Mouse (Mus musculus) intestine, embryonic 15.5 days (tissue): ENCODE results near the gene a. TPM values are rescaled to one million over a fixed set of nuclear protein-coding genes. Genes with fewer than 3 reads are reported as not detected.
"Not testable (repeated sequence)": the region's sequence is repeated elsewhere in the genome, so short reads cannot be mapped to it uniquely, and the experiment has no call there.

Experiments used
- ATAC-seq: fragments of 200-750 bp; cut with Nextera tagmentation; 2 replicates; pipeline ENCODE4 v1.8.0; 2017; ENCODE audit warnings: moderate TSS enrichment, moderate library complexity
- H3K27ac ChIP-seq: fragments of 300-500 bp; sonication (generic); 2 replicates; pipeline ENCODE4 v1.5.1; 2015; ENCODE audit warnings: mild to moderate bottlenecking, inconsistent platforms
- H3K27me3 ChIP-seq: fragments of 300-500 bp; sonication (generic); replicated peaks from 2 replicates; pipeline ENCODE4 v1.6.1; 2015; ENCODE audit warnings: inconsistent platforms
- H3K36me3 ChIP-seq: fragments of 300-500 bp; sonication (generic); 2 replicates; pipeline ENCODE4 v1.6.1; 2015; ENCODE audit warnings: inconsistent platforms
- H3K4me1 ChIP-seq: fragments of 300-500 bp; sonication (generic); replicated peaks from 2 replicates; pipeline ENCODE4 v1.6.1; 2015; ENCODE audit warnings: inconsistent platforms
- H3K4me2 ChIP-seq: fragments of 300-500 bp; sonication (generic); replicated peaks from 2 replicates; pipeline ENCODE4 v1.6.1; 2015; ENCODE audit warnings: mild to moderate bottlenecking, inconsistent platforms
- H3K4me3 ChIP-seq: fragments of 300-500 bp; sonication (generic); replicated peaks from 2 replicates; pipeline ENCODE4 v1.5.1; 2015; ENCODE audit warnings: inconsistent platforms
- H3K9ac ChIP-seq: fragments of 300-500 bp; sonication (generic); 2 replicates; pipeline ENCODE4 v1.6.1; 2015; ENCODE audit warnings: inconsistent platforms
- H3K9me3 ChIP-seq: fragments of 300-500 bp; sonication (generic); 2 replicates; pipeline ENCODE4 v1.6.1; 2016; ENCODE audit warnings: inconsistent platforms
- WGBS: fragments of 180-500 bp; shearing (Covaris S2); methylation state at CpG from one replicate; pipeline ENCODE4 v1.1.7; 2015; 5-methylcytosine and 5-hydroxymethylcytosine counted together
- polyA plus RNA-seq: library from polyadenylated mRNA; unstranded; fragments of >200 nt; fragmentation: Nextera tagmentation; extraction: Ambion mirVana; gene quantifications from 2 replicates; pipeline ENCODE4 v1.2.1, GENCODE M21; 2015

a gene
- polyA plus RNA-seq, 1 experiment from 2014 or later: 0.63 TPM

- H3K27ac ChIP-seq: peak overlapping the region; percentile 49; the same call in 1 of the 2 replicates
- no peaks in the 10 kb centered on the region for H3K36me3 ChIP-seq
- no peak overlapping the region for H3K4me3 ChIP-seq
- no peak overlapping the region for H3K9ac ChIP-seq
- no peaks in the 10 kb centered on the region for H3K9me3 ChIP-seq
- WGBS: 65% methylated on average over 2 of the region's 2 CpGs
- H3K4me1 ChIP-seq: peaks cover 16% of the 10 kb centered on the region
- H3K4me2 ChIP-seq: no peak overlapping the region
- ATAC-seq: no peak
- H3K27me3 ChIP-seq: no peaks in the 10 kb centered on the region
Measured at GRCm38 (mm10) chr2:155052681-155053080, 261.5 kb downstream of the a start.

GRCm38 (mm10) chr2:155053512-155053911 is 262.3 kb downstream of the a start:
- H3K27me3 ChIP-seq: not testable (repeated sequence)
- WGBS: 90% methylated on average over 8 of the region's 8 CpGs

GRCm38 (mm10) chr2:155054672-155055071 is 263.5 kb downstream of the a start:
- H3K27me3 ChIP-seq: no peaks in the 10 kb centered on the region
- H3K9me3 ChIP-seq: no peaks in the 10 kb centered on the region
- H3K27ac ChIP-seq: no peak overlapping the region
- H3K9ac ChIP-seq: no peak overlapping the region
- H3K4me2 ChIP-seq: no peak overlapping the region
- H3K36me3 ChIP-seq: peaks cover 3% of the 10 kb centered on the region; the same call in 1 of the 2 replicates
- WGBS: 80% methylated on average over 3 of the region's 3 CpGs
- ATAC-seq: no peak
- H3K4me3 ChIP-seq: no peak overlapping the region
- peaks cover 16% of the 10 kb centered on the region for H3K4me1 ChIP-seq

More at GRCm38 (mm10) chr2:155053512-155053911, 262.3 kb downstream of the a start:
- not testable (repeated sequence) for H3K9ac ChIP-seq, H3K4me2 ChIP-seq, H3K36me3 ChIP-seq, H3K9me3 ChIP-seq, ATAC-seq, H3K27ac ChIP-seq, H3K4me3 ChIP-seq
- peaks cover 16% of the 10 kb centered on the region for H3K4me1 ChIP-seq

- peaks cover 11% of the 10 kb centered on the region for H3K36me3 ChIP-seq
- H3K9ac ChIP-seq: no peak overlapping the region
- no peak overlapping the region for H3K4me3 ChIP-seq
- ATAC-seq: peak; percentile 76
- H3K27ac ChIP-seq: peak overlapping the region; percentile 73
- H3K4me1 ChIP-seq: peaks cover 11% of the 10 kb centered on the region
- no peak overlapping the region for H3K4me2 ChIP-seq
- no peaks in the 10 kb centered on the region for H3K27me3 ChIP-seq
- WGBS: 55% methylated on average over 5 of the region's 5 CpGs
- no peaks in the 10 kb centered on the region for H3K9me3 ChIP-seq
Measured at GRCm38 (mm10) chr2:155056076-155056578, 264.9 kb downstream of the a start.

GRCm38 (mm10) chr2:155057361-155057760 is 266.2 kb downstream of the a start:
- Histone ChIP-seq H3K4me2 (no peak overlapping the region), H3K4me1 (0 out of 2 replicates have a peak, but pooled peaks cover 2% of the 10 kb centered on the region), H3K27me3 (no peaks in the 10 kb centered on the region), H3K4me3 (no peak overlapping the region), H3K9ac (no peak overlapping the region), H3K9me3 (no peaks in the 10 kb centered on the region), H3K36me3 (peaks cover 18% of the 10 kb centered on the region), H3K27ac (0 out of 2 replicates have a peak overlapping the region, but pooled peaks have one; percentile 68)
- 71% methylated on average over 1 of the region's 1 CpGs for WGBS
- no peak for ATAC-seq

- Histone ChIP-seq H3K9ac (no peak overlapping the region), H3K9me3 (no peaks in the 10 kb centered on the region), H3K27me3 (no peaks in the 10 kb centered on the region), H3K27ac (no peak overlapping the region), H3K36me3 (peaks cover 10% of the 10 kb centered on the region; the same call in 1 of the 2 replicates), H3K4me1 (peaks cover 27% of the 10 kb centered on the region), H3K4me2 (no peak overlapping the region), H3K4me3 (no peak overlapping the region)
- 84% methylated on average over 9 of the region's 9 CpGs for WGBS
- no peak for ATAC-seq
Measured at GRCm38 (mm10) chr2:155071027-155071426, 279.8 kb downstream of the a start.

- no peaks in the 10 kb centered on the region for H3K9me3 ChIP-seq
- H3K4me1 ChIP-seq: peaks cover 27% of the 10 kb centered on the region
- 0 out of 2 replicates have a peak overlapping the region, but pooled peaks have one; percentile 67 for H3K4me3 ChIP-seq
- whole genome bisulfite sequencing: 82% methylated on average over 8 of the region's 8 CpGs
- no peak overlapping the region for H3K27ac ChIP-seq
- peak overlapping the region; percentile 87; the same call in 1 of the 2 replicates for H3K9ac ChIP-seq
- ATAC-seq: no peak
- no peaks in the 10 kb centered on the region for H3K27me3 ChIP-seq
- H3K4me2 ChIP-seq: peak overlapping the region; percentile 76
- 0 out of 2 replicates have a peak, but pooled peaks cover 3% of the 10 kb centered on the region for H3K36me3 ChIP-seq
Measured at GRCm38 (mm10) chr2:155072353-155073145, 281.3 kb downstream of the a start.

- 7% methylated on average over 3 of the region's 3 CpGs for WGBS
- H3K27ac ChIP-seq: peak overlapping the region; percentile 86; the same call in 1 of the 2 replicates
- H3K36me3 ChIP-seq: no peaks in the 10 kb centered on the region
- ATAC-seq: no peak
- no peaks in the 10 kb centered on the region for H3K27me3 ChIP-seq
- peak overlapping the region; percentile 87 for H3K9ac ChIP-seq
- peak overlapping the region; percentile 76 for H3K4me2 ChIP-seq
- peak overlapping the region; percentile 67 for H3K4me3 ChIP-seq
- H3K4me1 ChIP-seq: peaks cover 27% of the 10 kb centered on the region
- no peaks in the 10 kb centered on the region for H3K9me3 ChIP-seq
Measured at GRCm38 (mm10) chr2:155073347-155073746, 282.1 kb downstream of the a start.

- Histone ChIP-seq H3K4me3 (peak within 1 kb of the TSS; percentile 67), H3K4me1 (peaks cover 27% of the 10 kb centered on the region), H3K36me3 (no peaks in the 10 kb centered on the region), H3K27ac (peak within 1 kb of the TSS; percentile 86), H3K9me3 (no peaks in the 10 kb centered on the region), H3K27me3 (no peaks in the 10 kb centered on the region), H3K9ac (peak within 1 kb of the TSS; percentile 87), H3K4me2 (peak within 1 kb of the TSS; percentile 76)
- ATAC-seq: peak; percentile 96
- WGBS: under 1% methylated on average over 56 of the region's 56 CpGs
Measured at GRCm38 (mm10) chr2:155073978-155074765, 283.0 kb downstream of the a start, which contains the start of gene Ahcy. Gene Ahcy, minus strand, starts transcription at chr2:155074497.

GRCm38 (mm10) chr2:155074766-155075330 is 283.6 kb downstream of the a start:
- Histone ChIP-seq H3K27ac (peak overlapping the region; percentile 86), H3K4me1 (peaks cover 27% of the 10 kb centered on the region), H3K4me2 (peak overlapping the region; percentile 76), H3K27me3 (no peaks in the 10 kb centered on the region), H3K36me3 (no peaks in the 10 kb centered on the region), H3K9me3 (no peaks in the 10 kb centered on the region), H3K4me3 (peak overlapping the region; percentile 67), H3K9ac (peak overlapping the region; percentile 87)
- WGBS: 15% methylated on average over 12 of the region's 12 CpGs
- peak; percentile 19 for ATAC-seq

- ATAC-seq: no peak
- Histone ChIP-seq H3K9ac (no peak overlapping the region), H3K4me1 (peaks cover 27% of the 10 kb centered on the region), H3K4me2 (peak overlapping the region; percentile 76; the same call in 1 of the 2 replicates), H3K27me3 (no peaks in the 10 kb centered on the region), H3K36me3 (no peaks in the 10 kb centered on the region), H3K4me3 (no peak overlapping the region), H3K9me3 (no peaks in the 10 kb centered on the region), H3K27ac (no peak overlapping the region)
- 78% methylated on average over 6 of the region's 6 CpGs for WGBS
Measured at GRCm38 (mm10) chr2:155075649-155076048, 284.4 kb downstream of the a start.
